Mouse (Mus musculus) cerebellum, adult 2 months (tissue): ENCODE results near the gene AI854703.

Experiments used
- CTCF ChIP-seq: fragments of 200-500 bp; IDR thresholded peaks from 2 replicates; pipeline ENCODE4 v1.5.1; 2011; ENCODE audit warnings: low read depth, mild to moderate bottlenecking, control low read depth, low read length, moderate library complexity, borderline replicate concordance; ENCODE audit not compliant: insufficient read depth
- POLR2A ChIP-seq: fragments of 200-500 bp; IDR thresholded peaks from 2 replicates; pipeline ENCODE4 v1.6.1; 2011; ENCODE audit warnings: low read length, control low read depth, borderline replicate concordance; ENCODE audit not compliant: insufficient read depth

DNA sequence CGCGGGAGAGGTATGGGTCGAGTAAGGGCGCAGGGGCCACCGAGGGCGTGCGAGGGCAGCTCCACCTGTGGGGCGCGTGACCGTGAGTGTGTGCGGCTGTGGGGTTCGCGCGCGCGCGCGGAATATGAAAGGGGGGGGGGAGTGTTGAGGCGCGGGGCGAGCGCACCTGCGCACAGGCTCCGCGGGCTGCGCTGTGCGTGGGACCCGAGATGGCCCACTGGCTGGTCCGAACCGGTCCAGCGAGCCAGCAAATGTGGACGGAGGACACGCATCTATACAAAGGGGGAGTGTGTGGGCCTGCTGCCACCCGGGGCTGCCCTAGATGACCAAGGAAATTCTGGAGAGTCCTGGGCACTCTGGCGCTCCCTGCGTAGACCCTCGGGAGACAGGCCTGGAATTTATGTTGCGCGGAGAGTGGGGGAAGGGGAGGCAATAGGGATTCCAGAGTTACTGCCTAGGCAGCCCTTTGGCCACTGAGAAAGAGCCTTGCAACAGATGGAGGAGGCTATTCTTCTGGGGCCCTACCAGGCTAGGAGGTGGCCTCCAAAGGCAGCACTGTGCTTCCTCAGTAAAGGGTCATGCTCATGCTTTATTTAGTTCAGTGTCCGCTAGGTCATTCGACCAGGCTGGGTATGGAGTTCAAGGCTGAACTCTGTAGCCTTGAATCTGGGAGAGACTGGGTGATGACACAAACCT lies 32.4 kb upstream of the AI854703 start:
- no peak for TF ChIP-seq CTCF
- TF ChIP-seq POLR2A, result peak; percentile 61; the same call in 1 of the 2 replicates
